Mouse (Mus musculus) limb, embryonic 12.5 days (tissue): ENCODE data around the gene Dchs2. TPM values are rescaled to one million over a fixed set of nuclear protein-coding genes. Genes with fewer than 3 reads are reported as not detected.
A peak's percentile ranks its signal among the peaks of the same experiment; 100 is the strongest.

Experiments used
- ATAC-seq: fragments of 200-750 bp; cut with Nextera tagmentation; 2 replicates; pipeline ENCODE4 v1.8.0; 2017; ENCODE audit warnings: low read depth, moderate TSS enrichment; ENCODE audit not compliant: insufficient number of reproducible peaks, insufficient read depth, low FRiP score, low TSS enrichment
- H3K27ac ChIP-seq: fragments of 300-500 bp; sonication (generic); 2 replicates; pipeline ENCODE4 v1.5.1; 2016; ENCODE audit warnings: mild to moderate bottlenecking, moderate library complexity
- H3K27me3 ChIP-seq: fragments of 300-500 bp; sonication (generic); 2 replicates; pipeline ENCODE4 v1.6.1; 2016; ENCODE audit warnings: mild to moderate bottlenecking, moderate library complexity
- H3K36me3 ChIP-seq: fragments of 300-500 bp; sonication (generic); 2 replicates; pipeline ENCODE4 v1.6.1; 2016; ENCODE audit warnings: mild to moderate bottlenecking, moderate library complexity
- H3K4me1 ChIP-seq: fragments of 300-500 bp; sonication (generic); replicated peaks from 2 replicates; pipeline ENCODE4 v1.6.1; 2016
- H3K4me2 ChIP-seq: fragments of 300-500 bp; sonication (generic); 2 replicates; pipeline ENCODE4 v1.6.1; 2016; ENCODE audit warnings: mild to moderate bottlenecking, moderate library complexity
- H3K4me3 ChIP-seq: fragments of 300-500 bp; sonication (generic); replicated peaks from 2 replicates; pipeline ENCODE4 v1.5.1; 2016; ENCODE audit warnings: mild to moderate bottlenecking
- H3K9ac ChIP-seq: fragments of 300-500 bp; sonication (generic); replicated peaks from 2 replicates; pipeline ENCODE4 v1.6.1; 2016; ENCODE audit warnings: mild to moderate bottlenecking, moderate library complexity
- H3K9me3 ChIP-seq: fragments of 300-500 bp; sonication (generic); 2 replicates; pipeline ENCODE4 v1.6.1; 2016; ENCODE audit warnings: mild to moderate bottlenecking, moderate library complexity
- WGBS: fragments of 180-500 bp; shearing (Covaris S2); methylation state at CpG from one replicate; pipeline ENCODE4 v1.1.7; 2016; 5-methylcytosine and 5-hydroxymethylcytosine counted together
- polyA plus RNA-seq: library from polyadenylated mRNA; unstranded; fragments of >200 nt; fragmentation: Nextera tagmentation; extraction: Ambion mirVana; gene quantifications from 2 replicates; pipeline ENCODE4 v1.2.1, GENCODE M21; 2016

Dchs2 gene
- polyA plus RNA-seq, 1 experiment from 2014 or later, result 0.38 TPM

DNA sequence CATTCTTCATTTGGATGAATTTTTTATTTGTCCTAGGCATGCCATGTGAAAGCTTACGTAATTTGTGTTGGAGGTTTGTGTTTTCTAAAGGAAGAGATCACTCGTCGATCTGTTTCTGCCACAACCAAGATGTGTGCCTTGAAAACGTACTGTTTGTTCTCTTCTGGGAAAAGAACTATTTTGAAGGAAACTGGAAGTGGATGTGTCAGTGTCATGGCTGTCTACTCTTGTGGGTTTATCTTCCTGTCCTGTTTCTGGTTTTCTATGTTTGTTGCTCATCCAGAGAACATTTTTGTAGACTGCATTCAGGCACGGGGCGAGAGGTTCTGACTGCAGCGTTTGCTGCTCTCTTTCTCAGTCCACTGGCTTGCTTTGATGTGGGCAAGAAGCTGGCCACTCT is 124.2 kb downstream of the Dchs2 start:
- Histone ChIP-seq H3K27ac (no peak overlapping the region), H3K4me3 (no peak overlapping the region), H3K4me1 (0 out of 2 replicates have a peak, but pooled peaks cover 4% of the 10 kb centered on the region), H3K9me3 (no peaks in the 10 kb centered on the region), H3K27me3 (no peaks in the 10 kb centered on the region), H3K9ac (no peak overlapping the region), H3K4me2 (no peak overlapping the region), H3K36me3 (no peaks in the 10 kb centered on the region)
- ATAC-seq, result no peak
- 81% methylated on average over 7 of the region's 7 CpGs for WGBS

DNA sequence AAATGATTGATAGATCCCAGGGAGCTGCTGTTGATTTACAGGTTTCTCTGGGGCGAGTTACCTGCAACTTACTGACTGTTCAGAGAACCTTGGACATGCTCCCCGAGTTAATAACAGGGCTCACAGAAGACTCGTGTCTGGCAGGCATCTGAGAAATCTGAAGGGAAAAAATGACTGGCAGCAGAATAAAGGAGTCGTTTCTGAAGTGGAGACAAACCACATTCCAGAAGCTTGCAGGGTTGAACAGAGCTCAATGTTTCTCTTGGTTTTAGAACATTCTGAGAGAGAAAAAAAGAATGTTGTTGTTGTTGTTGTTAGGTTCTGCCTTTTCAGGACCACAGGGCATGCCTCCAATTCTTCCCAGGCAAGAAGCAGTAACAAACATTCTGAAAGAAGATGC is 131.7 kb downstream of the Dchs2 start:
- Histone ChIP-seq H3K27me3 (no peaks in the 10 kb centered on the region), H3K9me3 (no peaks in the 10 kb centered on the region), H3K4me3 (no peak overlapping the region), H3K27ac (no peak overlapping the region), H3K4me2 (no peak overlapping the region), H3K9ac (no peak overlapping the region), H3K36me3 (no peaks in the 10 kb centered on the region), H3K4me1 (no peaks in the 10 kb centered on the region)
- no peak for ATAC-seq
- WGBS, result 67% methylated on average over 4 of the region's 4 CpGs

DNA sequence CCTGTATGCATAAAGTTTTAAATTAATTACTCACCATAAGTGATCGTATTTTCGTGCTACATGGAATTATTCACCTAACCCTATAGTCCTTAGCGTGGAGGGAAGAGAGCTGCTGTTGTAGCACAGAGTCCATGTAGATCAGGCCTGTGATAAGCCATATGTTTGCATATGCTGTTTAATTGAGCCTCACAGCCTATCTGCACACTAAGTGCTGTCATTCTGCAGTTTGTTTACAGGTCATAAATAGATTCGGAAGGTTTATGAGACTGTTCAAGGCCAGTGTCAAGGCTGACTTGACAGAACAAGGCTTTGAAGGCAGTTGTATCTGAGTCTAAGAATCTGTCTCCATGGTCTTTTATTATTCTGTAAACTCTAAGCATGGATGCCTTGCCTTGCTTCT is 138.3 kb downstream of the Dchs2 start:
- H3K27me3 ChIP-seq, result no peaks in the 10 kb centered on the region
- H3K36me3 ChIP-seq, result no peaks in the 10 kb centered on the region
- H3K9ac ChIP-seq, result no peak overlapping the region
- H3K4me2 ChIP-seq, result no peak overlapping the region
- 75% methylated on average over 4 of the region's 4 CpGs for WGBS
- H3K4me3 ChIP-seq, result no peak overlapping the region
- H3K9me3 ChIP-seq, result no peaks in the 10 kb centered on the region
- H3K27ac ChIP-seq, result no peak overlapping the region
- ATAC-seq, result no peak
- no peaks in the 10 kb centered on the region for H3K4me1 ChIP-seq

DNA sequence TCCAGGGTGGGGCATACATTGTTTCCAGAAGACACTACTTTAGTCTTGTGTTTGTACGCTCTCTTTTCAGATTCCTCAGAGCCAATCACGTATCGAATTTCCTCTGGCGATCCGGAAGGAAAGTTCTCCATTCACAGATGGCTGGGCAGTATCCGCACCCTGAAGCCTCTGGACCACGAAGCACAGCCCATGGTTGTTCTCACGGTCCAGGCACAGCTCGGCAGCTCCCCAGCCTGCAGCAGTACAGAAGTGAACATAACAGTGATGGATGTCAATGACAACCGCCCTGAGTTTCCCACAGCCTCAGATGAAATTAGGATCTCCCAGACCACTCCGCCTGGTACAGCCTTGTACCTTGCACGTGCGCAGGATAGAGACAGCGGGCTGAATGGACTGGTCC is 142.5 kb downstream of the Dchs2 start:
- Histone ChIP-seq H3K36me3 (no peaks in the 10 kb centered on the region), H3K27me3 (no peaks in the 10 kb centered on the region), H3K4me3 (no peak overlapping the region), H3K9me3 (no peaks in the 10 kb centered on the region), H3K27ac (no peak overlapping the region), H3K4me2 (no peak overlapping the region), H3K4me1 (peaks cover 3% of the 10 kb centered on the region; the same call in 1 of the 2 replicates), H3K9ac (no peak overlapping the region)
- ATAC-seq, result no peak
- 87% methylated on average over 14 of the region's 14 CpGs for WGBS

DNA sequence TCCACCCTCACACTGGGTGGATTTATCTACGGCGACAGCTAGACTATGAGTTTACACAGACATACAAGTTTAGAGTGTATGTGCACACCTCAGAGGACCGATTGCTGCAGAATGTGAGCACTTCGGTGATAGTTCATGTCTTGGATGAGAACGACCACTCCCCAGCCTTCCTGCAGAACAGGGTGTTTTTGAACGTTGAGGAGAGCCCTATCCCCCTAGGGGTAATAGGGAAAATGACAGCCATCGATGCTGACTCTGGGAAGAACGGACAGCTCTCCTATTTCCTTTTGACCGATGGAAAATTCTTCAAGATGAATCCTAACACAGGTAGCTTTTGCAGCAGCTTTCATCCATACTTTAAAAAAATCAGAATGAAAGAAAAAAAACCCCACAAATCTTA is 143.2 kb downstream of the Dchs2 start:
- H3K4me2 ChIP-seq, result no peak overlapping the region
- H3K4me3 ChIP-seq, result no peak overlapping the region
- H3K9ac ChIP-seq, result no peak overlapping the region
- no peak for ATAC-seq
- H3K36me3 ChIP-seq, result no peaks in the 10 kb centered on the region
- peaks cover 3% of the 10 kb centered on the region; the same call in 1 of the 2 replicates for H3K4me1 ChIP-seq
- H3K9me3 ChIP-seq, result no peaks in the 10 kb centered on the region
- 65% methylated on average over 9 of the region's 9 CpGs for WGBS
- no peaks in the 10 kb centered on the region for H3K27me3 ChIP-seq
- no peak overlapping the region for H3K27ac ChIP-seq

DNA sequence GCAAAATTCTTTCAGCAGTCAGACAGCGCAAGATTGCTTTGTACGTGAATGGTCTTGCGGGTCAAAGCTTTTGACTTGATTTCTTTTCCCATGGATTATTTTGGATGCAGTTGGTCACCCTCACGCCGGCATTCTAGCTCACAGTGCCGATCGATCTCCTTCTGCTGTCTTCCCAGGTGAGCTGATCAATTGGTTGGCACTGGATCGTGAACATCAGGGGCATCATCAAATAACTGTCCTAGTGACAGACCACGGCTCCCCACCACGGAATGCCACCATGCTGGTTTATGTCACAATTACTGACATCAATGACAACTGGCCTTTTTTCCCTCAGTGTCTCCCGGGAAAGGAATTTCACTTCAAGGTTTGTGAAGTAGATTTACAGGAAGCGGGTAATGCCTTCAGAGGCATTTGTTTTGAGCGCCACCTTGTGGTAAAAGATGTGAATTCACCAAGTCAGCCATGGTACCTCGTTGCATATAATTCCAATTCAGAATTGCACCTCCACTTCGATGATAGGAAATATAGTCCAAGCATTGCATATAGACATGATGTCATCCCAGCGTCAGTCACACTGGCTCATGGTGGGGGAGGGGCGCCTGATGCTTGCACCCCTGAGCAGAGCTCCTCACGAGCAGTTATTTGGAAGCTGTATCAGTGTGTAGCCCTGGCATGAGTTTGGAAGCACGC is 146.0 kb downstream of the Dchs2 start:
- Histone ChIP-seq H3K9me3 (no peaks in the 10 kb centered on the region), H3K9ac (no peak overlapping the region), H3K27ac (no peak overlapping the region), H3K36me3 (no peaks in the 10 kb centered on the region), H3K4me1 (peaks cover 3% of the 10 kb centered on the region; the same call in 1 of the 2 replicates), H3K27me3 (no peaks in the 10 kb centered on the region), H3K4me2 (peak overlapping the region; percentile 42), H3K4me3 (no peak overlapping the region)
- ATAC-seq, result peak; percentile 59; the same call in 1 of the 2 replicates
- WGBS, result 37% methylated on average over 19 of the region's 19 CpGs

DNA sequence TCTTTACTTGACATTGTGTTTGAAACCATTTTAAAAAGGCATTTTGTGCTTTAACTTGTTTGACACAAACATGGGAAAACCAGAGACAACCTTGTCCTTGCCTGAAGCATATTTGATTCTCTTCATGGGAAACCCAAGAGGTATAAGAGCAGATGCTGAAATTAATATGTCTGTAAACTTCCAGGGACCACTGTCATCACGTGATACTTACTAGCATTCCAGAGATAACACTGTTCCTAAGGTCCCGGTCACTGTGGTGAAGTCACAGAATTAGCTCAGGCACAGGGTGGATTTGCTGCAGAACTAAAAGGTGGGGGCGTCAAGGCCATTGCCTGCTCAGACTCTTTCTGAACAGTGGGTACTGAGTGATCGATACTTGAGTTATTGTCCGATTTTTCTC is 148.0 kb downstream of the Dchs2 start:
- Histone ChIP-seq H3K4me2 (no peak overlapping the region), H3K27me3 (no peaks in the 10 kb centered on the region), H3K9ac (no peak overlapping the region), H3K4me3 (no peak overlapping the region), H3K4me1 (peaks cover 3% of the 10 kb centered on the region; the same call in 1 of the 2 replicates), H3K9me3 (no peaks in the 10 kb centered on the region), H3K27ac (no peak overlapping the region), H3K36me3 (no peaks in the 10 kb centered on the region)
- no peak for ATAC-seq
- 65% methylated on average over 5 of the region's 5 CpGs for WGBS

DNA sequence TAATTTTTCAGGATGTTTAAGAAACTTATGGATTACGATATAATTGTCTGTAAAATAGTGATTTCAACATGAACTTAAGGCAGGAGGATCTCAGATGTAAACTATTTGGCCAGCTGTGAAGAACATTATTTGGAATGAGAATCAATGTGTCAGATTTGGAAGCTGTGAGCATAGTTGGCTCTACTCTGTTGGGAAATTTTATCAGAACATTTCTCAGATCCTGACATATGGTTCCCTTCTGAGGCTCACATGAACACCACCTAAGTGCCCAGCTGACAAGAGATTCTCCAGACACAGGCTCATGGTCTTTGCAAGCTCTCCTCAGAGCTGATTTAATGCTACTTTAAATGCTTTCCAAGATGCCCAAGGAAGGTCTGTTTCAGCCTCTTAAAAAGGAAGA is 156.1 kb downstream of the Dchs2 start:
- Histone ChIP-seq H3K36me3 (no peaks in the 10 kb centered on the region), H3K9ac (no peak overlapping the region), H3K4me2 (no peak overlapping the region), H3K4me1 (peaks cover 5% of the 10 kb centered on the region; the same call in 1 of the 2 replicates), H3K27ac (no peak overlapping the region), H3K9me3 (no peaks in the 10 kb centered on the region), H3K4me3 (no peak overlapping the region), H3K27me3 (peaks cover 5% of the 10 kb centered on the region; the same call in 1 of the 2 replicates)
- ATAC-seq, result no peak
- WGBS, result 65% methylated on average over 1 of the region's 1 CpGs

DNA sequence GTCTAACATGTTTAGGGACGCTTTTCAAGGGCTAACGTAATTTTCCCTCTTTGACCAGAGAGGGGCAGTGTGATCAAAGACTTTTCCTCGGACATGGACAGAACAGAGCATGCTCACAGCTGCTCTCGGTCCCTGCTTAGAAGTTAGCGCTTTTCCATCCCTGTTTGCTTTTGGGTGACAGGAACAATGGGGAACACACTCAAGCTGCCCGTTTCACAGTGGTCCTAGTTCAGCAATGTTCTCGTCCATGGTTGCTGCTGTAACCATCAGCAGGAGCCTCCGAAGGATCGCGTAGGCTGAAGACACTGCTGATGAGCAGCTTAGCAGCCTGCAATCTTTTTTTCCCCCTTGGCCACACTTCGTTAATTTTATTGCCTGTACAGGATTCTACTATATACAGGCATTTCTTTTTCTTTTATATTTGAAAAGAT is 159.2 kb downstream of the Dchs2 start:
- Histone ChIP-seq H3K36me3 (no peaks in the 10 kb centered on the region), H3K27me3 (peaks cover 5% of the 10 kb centered on the region; the same call in 1 of the 2 replicates), H3K9me3 (no peaks in the 10 kb centered on the region), H3K4me1 (peaks cover 5% of the 10 kb centered on the region; the same call in 1 of the 2 replicates), H3K27ac (no peak overlapping the region), H3K4me2 (peak overlapping the region; percentile 61), H3K9ac (peak overlapping the region; percentile 51; the same call in 1 of the 2 replicates), H3K4me3 (peak overlapping the region; percentile 39)
- WGBS, result 8% methylated on average over 11 of the region's 11 CpGs
- peak; percentile 74; the same call in 1 of the 2 replicates for ATAC-seq

DNA sequence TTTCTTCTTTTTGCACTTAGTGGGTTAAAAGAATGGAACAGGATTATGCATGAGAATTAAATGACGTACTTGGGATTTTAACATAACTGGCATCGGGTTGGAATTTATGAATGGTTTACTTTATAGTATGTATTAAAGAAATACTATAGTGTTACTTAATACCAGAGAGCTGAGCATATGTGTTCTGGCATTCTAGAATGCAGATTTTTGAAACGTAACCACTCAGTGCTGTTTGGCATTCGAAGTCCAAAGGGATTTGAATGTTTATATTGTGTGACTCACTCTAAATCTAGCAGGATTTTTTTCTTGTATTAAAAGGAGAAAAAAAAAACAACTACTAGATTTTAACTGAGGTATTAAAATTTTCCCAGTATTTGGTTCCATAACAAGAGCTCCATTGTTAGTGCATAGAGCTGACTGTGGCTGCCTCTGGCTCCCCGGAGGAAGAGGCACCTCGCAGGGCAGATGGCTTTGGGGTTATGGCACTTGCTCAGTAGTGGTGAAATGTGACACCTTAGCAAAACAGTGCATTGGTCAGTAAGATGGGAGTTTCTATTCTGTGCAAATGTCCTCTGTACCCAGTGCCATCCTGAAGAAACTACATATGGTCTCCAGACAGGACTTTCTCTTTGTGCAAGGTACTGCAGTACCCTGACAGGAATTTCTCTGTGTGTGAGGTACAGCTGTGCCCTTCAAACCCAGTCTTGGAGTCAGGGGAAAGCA is 160.5 kb downstream of the Dchs2 start:
- Histone ChIP-seq H3K4me1 (peaks cover 5% of the 10 kb centered on the region; the same call in 1 of the 2 replicates), H3K9me3 (no peaks in the 10 kb centered on the region), H3K4me3 (no peak overlapping the region), H3K9ac (no peak overlapping the region), H3K27me3 (peaks cover 5% of the 10 kb centered on the region; the same call in 1 of the 2 replicates), H3K36me3 (no peaks in the 10 kb centered on the region), H3K4me2 (no peak overlapping the region), H3K27ac (peak overlapping the region; percentile 67)
- 37% methylated on average over 6 of the region's 6 CpGs for WGBS
- ATAC-seq, result peak; percentile 87; the same call in 1 of the 2 replicates

DNA sequence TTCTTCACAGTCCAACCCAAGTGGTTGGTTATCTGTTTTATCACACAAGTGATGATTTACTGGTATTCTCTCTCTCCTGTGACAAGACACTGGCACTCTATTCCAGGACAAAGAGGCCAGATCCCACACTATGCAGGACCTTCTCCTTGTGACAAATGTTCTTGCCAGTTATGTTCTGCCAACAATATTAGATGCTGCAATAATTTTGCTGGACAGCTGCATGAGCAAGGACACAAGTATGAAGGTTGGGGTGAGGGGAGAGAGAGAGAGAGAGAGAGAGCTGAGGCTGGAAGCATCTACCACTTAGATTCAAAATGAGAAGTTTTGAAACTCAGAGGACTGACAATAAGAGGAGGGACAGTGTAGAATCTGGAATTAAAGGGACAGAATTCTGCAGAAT is 162.7 kb downstream of the Dchs2 start:
- Histone ChIP-seq H3K36me3 (no peaks in the 10 kb centered on the region), H3K4me2 (no peak overlapping the region), H3K9me3 (no peaks in the 10 kb centered on the region), H3K4me3 (no peak overlapping the region), H3K9ac (no peak overlapping the region), H3K27ac (no peak overlapping the region), H3K4me1 (peaks cover 5% of the 10 kb centered on the region; the same call in 1 of the 2 replicates), H3K27me3 (peaks cover 5% of the 10 kb centered on the region; the same call in 1 of the 2 replicates)
- no peak for ATAC-seq
